Mouse (Mus musculus) kidney, embryonic 14.5 days (tissue): ENCODE results near the gene Sh2d5. TPM values are rescaled to one million over a fixed set of nuclear protein-coding genes. Genes with fewer than 3 reads are reported as not detected.

Experiments
- ATAC-seq: fragments of 200-750 bp; cut with Nextera tagmentation; 2 replicates; pipeline ENCODE4 v1.8.0; 2017; ENCODE audit warnings: moderate number of reproducible peaks, mild to moderate bottlenecking, moderate TSS enrichment, moderate library complexity; ENCODE audit not compliant: low FRiP score, low TSS enrichment
- H3K27ac ChIP-seq: fragments of 300-500 bp; sonication (generic); 2 replicates; pipeline ENCODE4 v1.5.1; 2014; ENCODE audit warnings: low read depth, mild to moderate bottlenecking, low read length, moderate library complexity, mixed read lengths
- H3K27me3 ChIP-seq: fragments of 300-500 bp; sonication (generic); 2 replicates; pipeline ENCODE4 v1.6.1; 2014; ENCODE audit warnings: mild to moderate bottlenecking, low read length; ENCODE audit not compliant: control insufficient read depth, insufficient read depth
- H3K36me3 ChIP-seq: fragments of 300-500 bp; sonication (generic); 2 replicates; pipeline ENCODE4 v1.6.1; 2014; ENCODE audit warnings: low read length, mixed read lengths; ENCODE audit not compliant: control insufficient read depth, insufficient read depth
- H3K4me1 ChIP-seq: fragments of 300-500 bp; sonication (generic); 2 replicates; pipeline ENCODE4 v1.6.1; 2014; ENCODE audit warnings: low read length, mixed read lengths; ENCODE audit not compliant: control insufficient read depth, insufficient read depth
- H3K4me2 ChIP-seq: fragments of 300-500 bp; sonication (generic); replicated peaks from 2 replicates; pipeline ENCODE4 v1.6.1; 2014; ENCODE audit warnings: low read depth, mild to moderate bottlenecking, low read length
- H3K4me3 ChIP-seq: fragments of 300-500 bp; sonication (generic); 2 replicates; pipeline ENCODE4 v1.5.1; 2014; ENCODE audit warnings: mild to moderate bottlenecking, low read length
- H3K9ac ChIP-seq: fragments of 300-500 bp; sonication (generic); 2 replicates; pipeline ENCODE4 v1.6.1; 2014; ENCODE audit warnings: low read depth, mild to moderate bottlenecking, low read length, moderate library complexity
- H3K9me3 ChIP-seq: fragments of 300-500 bp; sonication (generic); 2 replicates; pipeline ENCODE4 v1.6.1; 2016; ENCODE audit warnings: low read length; ENCODE audit not compliant: control insufficient read depth
- WGBS: fragments of 180-500 bp; shearing (Covaris S2); extraction: QIAGEN DNeasy Blood & Tissue Kit; methylation state at CpG from one replicate; pipeline ENCODE4 v1.1.7; 2014; 5-methylcytosine and 5-hydroxymethylcytosine counted together
- polyA plus RNA-seq: library from polyadenylated mRNA; unstranded; fragments of >200 nt; fragmentation: Nextera tagmentation; extraction: Ambion mirVana; gene quantifications from 2 replicates; pipeline ENCODE4 v1.2.1, GENCODE M21; 2014

The Sh2d5 gene
- polyA plus RNA-seq, 1 experiment from 2014 or later, result 0.60 TPM

GRCm38 (mm10) chr4:138282834-138283233 lies 32.6 kb downstream of the Sh2d5 start:
- H3K9me3 ChIP-seq, result no peaks in the 10 kb centered on the region
- no peak overlapping the region for H3K9ac ChIP-seq
- no peak overlapping the region for H3K27ac ChIP-seq
- no peaks in the 10 kb centered on the region for H3K27me3 ChIP-seq
- H3K4me2 ChIP-seq, result no peak overlapping the region
- no peaks in the 10 kb centered on the region for H3K4me1 ChIP-seq
- ATAC-seq, result peak; percentile 80
- no peaks in the 10 kb centered on the region for H3K36me3 ChIP-seq
- H3K4me3 ChIP-seq, result no peak overlapping the region
- WGBS, result 21% methylated on average over 4 of the region's 4 CpGs

GRCm38 (mm10) chr4:138286411-138286810 lies 36.2 kb downstream of the Sh2d5 start:
- 80% methylated on average over 12 of the region's 12 CpGs for WGBS
- Histone ChIP-seq H3K9me3 (no peaks in the 10 kb centered on the region), H3K9ac (no peak overlapping the region), H3K36me3 (no peaks in the 10 kb centered on the region), H3K27me3 (no peaks in the 10 kb centered on the region), H3K4me1 (no peaks in the 10 kb centered on the region), H3K4me3 (no peak overlapping the region), H3K4me2 (no peak overlapping the region), H3K27ac (no peak overlapping the region)
- ATAC-seq, result no peak

DNA sequence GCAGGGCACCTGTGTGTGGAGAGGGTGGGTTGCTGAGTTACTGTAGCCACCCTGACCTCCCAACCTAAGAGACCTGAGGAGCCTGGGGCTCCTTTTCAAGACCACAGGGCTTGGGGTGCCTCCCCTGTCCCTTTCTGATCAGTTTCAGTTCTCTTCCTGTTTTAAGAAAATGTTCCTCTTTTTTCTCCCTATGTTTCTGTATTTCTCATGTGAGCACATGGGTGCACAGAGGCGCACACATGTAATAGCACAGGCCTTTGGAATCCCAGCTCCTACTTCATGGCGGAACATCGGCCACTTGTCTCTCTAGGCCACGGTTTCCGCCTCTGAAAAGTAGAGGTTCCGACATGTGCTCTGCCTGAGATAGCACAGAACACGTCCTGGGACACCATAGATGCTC lies 38.5 kb downstream of the Sh2d5 start:
- no peaks in the 10 kb centered on the region for H3K4me1 ChIP-seq
- no peak overlapping the region for H3K27ac ChIP-seq
- H3K9ac ChIP-seq, result no peak overlapping the region
- H3K4me2 ChIP-seq, result no peak overlapping the region
- no peak for ATAC-seq
- H3K27me3 ChIP-seq, result no peaks in the 10 kb centered on the region
- 88% methylated on average over 7 of the region's 7 CpGs for WGBS
- no peaks in the 10 kb centered on the region for H3K9me3 ChIP-seq
- H3K36me3 ChIP-seq, result no peaks in the 10 kb centered on the region
- H3K4me3 ChIP-seq, result no peak overlapping the region

GRCm38 (mm10) chr4:138292028-138292427 lies 41.8 kb downstream of the Sh2d5 start:
- Histone ChIP-seq H3K9me3 (no peaks in the 10 kb centered on the region), H3K27me3 (no peaks in the 10 kb centered on the region), H3K36me3 (no peaks in the 10 kb centered on the region), H3K4me3 (no peak overlapping the region), H3K4me1 (no peaks in the 10 kb centered on the region), H3K9ac (no peak overlapping the region), H3K4me2 (no peak overlapping the region), H3K27ac (0 out of 2 replicates have a peak overlapping the region, but pooled peaks have one; percentile 18)
- WGBS, result 85% methylated on average over 13 of the region's 13 CpGs
- ATAC-seq, result no peak

- Histone ChIP-seq H3K9ac (no peak overlapping the region), H3K4me2 (no peak overlapping the region), H3K4me3 (no peak overlapping the region), H3K27me3 (no peaks in the 10 kb centered on the region), H3K27ac (no peak overlapping the region), H3K9me3 (no peaks in the 10 kb centered on the region), H3K36me3 (no peaks in the 10 kb centered on the region), H3K4me1 (no peaks in the 10 kb centered on the region)
- no peak for ATAC-seq
- 76% methylated on average over 18 of the region's 18 CpGs for WGBS
These were observed 43.2 kb downstream of the Sh2d5 start for GRCm38 (mm10) chr4:138293261-138293948.

DNA sequence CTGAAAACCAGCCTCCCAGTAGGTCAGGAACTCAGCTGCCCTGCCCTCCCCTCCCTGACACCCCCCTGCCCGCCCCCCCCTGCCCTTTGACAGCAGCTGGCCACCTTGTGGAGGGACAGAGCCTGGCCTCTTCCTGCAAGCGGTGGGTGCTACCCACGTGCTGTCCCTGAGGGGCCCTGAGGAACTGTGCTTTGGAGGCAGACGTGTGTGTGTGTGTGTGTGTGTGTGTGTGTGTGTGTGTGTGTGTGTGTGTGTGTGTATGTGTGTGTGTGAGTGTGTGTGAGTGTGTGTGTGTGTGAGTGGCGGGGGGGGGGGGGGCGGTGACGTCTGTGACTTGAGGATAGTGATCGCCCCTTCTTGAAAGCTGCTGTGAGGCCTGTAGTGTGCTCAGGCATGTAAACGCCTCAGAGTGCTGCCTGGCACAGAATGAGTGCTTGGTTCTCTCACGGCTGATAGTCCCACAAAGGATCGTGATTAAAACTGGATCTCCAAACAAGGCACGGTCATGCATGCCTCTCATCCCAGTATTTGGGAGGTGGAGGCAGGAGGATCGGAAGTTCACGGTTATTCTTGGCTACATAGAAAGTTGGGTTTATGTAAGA lies 43.8 kb downstream of the Sh2d5 start:
- 81% methylated on average over 11 of the region's 14 CpGs for WGBS
- no peak for ATAC-seq

GRCm38 (mm10) chr4:138301271-138301780 lies 51.1 kb downstream of the Sh2d5 start:
- H3K27me3 ChIP-seq, result no peaks in the 10 kb centered on the region
- no peak overlapping the region for H3K9ac ChIP-seq
- H3K27ac ChIP-seq, result no peak overlapping the region
- H3K9me3 ChIP-seq, result no peaks in the 10 kb centered on the region
- H3K4me2 ChIP-seq, result no peak overlapping the region
- no peak for ATAC-seq
- H3K4me1 ChIP-seq, result peaks cover 21% of the 10 kb centered on the region
- no peak overlapping the region for H3K4me3 ChIP-seq
- H3K36me3 ChIP-seq, result no peaks in the 10 kb centered on the region
- 86% methylated on average over 10 of the region's 10 CpGs for WGBS

More for the DNA sequence above, 43.8 kb downstream of the Sh2d5 start:
- Histone ChIP-seq H3K4me3 (no peak overlapping the region), H3K27ac (no peak overlapping the region), H3K36me3 (no peaks in the 10 kb centered on the region), H3K4me2 (no peak overlapping the region), H3K9ac (no peak overlapping the region), H3K27me3 (no peaks in the 10 kb centered on the region), H3K4me1 (no peaks in the 10 kb centered on the region), H3K9me3 (no peaks in the 10 kb centered on the region)

DNA sequence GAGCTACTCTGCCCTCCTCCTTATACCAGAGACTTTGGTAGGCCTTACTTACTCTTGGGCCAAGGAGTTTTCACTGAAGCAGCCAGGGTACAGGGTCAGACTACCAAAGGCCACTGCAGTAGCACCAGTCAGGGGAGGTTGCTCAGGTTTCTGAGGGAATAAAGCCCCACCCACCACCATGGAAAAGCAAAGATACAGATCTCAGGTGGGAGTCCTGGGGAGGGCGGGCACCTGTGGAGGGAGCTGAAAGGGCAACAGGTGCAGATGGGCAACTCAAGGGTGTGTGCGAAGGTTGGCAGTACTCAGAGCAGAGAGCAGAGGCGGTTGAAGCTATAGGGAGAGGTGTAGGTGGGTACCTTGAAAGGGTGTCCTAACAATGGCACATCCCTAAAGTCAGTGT lies 52.8 kb downstream of the Sh2d5 start:
- ATAC-seq, result no peak
- no peak overlapping the region for H3K27ac ChIP-seq
- H3K36me3 ChIP-seq, result peaks cover 15% of the 10 kb centered on the region; the same call in 1 of the 2 replicates
- 90% methylated on average over 3 of the region's 3 CpGs for WGBS
- H3K9me3 ChIP-seq, result no peaks in the 10 kb centered on the region
- H3K4me2 ChIP-seq, result no peak overlapping the region
- H3K4me3 ChIP-seq, result no peak overlapping the region
- H3K9ac ChIP-seq, result no peak overlapping the region; the same call in 1 of the 2 replicates
- H3K27me3 ChIP-seq, result no peaks in the 10 kb centered on the region
- peaks cover 21% of the 10 kb centered on the region for H3K4me1 ChIP-seq

- 15% methylated on average over 18 of the region's 18 CpGs for WGBS
- peak overlapping the region; percentile 86 for H3K4me3 ChIP-seq
These were observed 53.5 kb downstream of the Sh2d5 start for GRCm38 (mm10) chr4:138303742-138304141.

More at GRCm38 (mm10) chr4:138303742-138304141, 53.5 kb downstream of the Sh2d5 start:
- Histone ChIP-seq H3K27ac (peak overlapping the region; percentile 71; the same call in 1 of the 2 replicates), H3K4me1 (peaks cover 21% of the 10 kb centered on the region), H3K9me3 (no peaks in the 10 kb centered on the region), H3K27me3 (no peaks in the 10 kb centered on the region), H3K9ac (peak overlapping the region; percentile 87), H3K4me2 (peak overlapping the region; percentile 59), H3K36me3 (peaks cover 22% of the 10 kb centered on the region)
- no peak for ATAC-seq
